Mouse (Mus musculus): ENCODE results near the gene Fam49a. TPM values are rescaled to one million over a fixed set of nuclear protein-coding genes. Genes with fewer than 3 reads are reported as not detected.

Gene Fam49a
- polyA plus RNA-seq, 1 experiment from 2014 or later, result 66.3 TPM

DNA sequence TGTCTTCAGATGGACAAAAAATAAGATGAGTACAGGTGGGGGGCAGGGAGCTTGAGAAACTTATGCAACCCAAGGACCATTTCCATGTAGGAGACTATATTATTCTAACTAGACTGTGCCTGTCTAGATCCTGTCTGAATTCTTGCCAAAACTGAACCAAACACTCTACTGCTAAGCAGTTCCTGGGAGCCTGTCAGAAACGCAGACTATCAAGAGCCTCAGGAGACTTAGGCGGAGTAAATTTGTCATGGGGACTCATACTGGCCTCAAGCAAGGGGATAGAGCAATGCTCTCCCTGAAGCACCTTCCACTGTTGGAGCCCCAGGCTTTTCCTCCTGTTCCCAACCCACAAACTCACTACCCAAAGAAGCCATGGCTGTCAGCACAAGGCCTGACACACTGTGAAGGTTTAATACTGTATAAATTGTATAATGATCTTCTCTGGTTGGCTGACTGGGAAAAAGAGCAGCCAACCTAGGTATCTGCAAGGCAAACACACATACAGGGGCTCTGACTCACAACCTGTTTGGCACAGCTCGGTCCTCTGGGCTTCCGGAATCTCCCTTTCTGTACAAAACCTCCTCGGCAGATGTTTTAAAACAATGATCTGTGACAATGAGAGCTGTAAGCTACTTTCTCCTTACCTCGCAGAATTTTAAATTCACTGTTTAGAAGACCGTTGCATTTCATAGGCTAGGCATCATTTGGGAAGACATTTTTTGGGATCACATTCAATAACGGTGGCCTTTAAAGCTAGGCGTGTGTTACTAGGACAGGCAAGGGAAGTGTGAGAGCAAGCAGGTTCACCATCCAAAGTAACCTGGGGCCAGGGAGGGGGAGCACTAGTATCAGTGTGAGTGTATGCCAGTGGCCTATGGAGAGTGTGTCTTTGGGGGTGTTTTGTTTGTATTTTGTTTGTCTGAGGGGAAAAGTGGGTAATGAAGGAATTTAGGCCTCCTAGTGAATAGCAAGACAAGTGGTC, 669 bp upstream of the Fam49a start:
- no peak overlapping the region for H3K27ac ChIP-seq
- 0 out of 2 replicates have a peak, but pooled peaks cover 2% of the 10 kb centered on the region for H3K27me3 ChIP-seq (ENCODE audit: control insufficient read depth, insufficient read depth, low read length)
- H3K36me3 ChIP-seq (replicated peaks; ENCODE audit: control insufficient read depth, insufficient read depth), result no peaks in the 10 kb centered on the region
- H3K4me1 ChIP-seq (replicated peaks; ENCODE audit: control insufficient read depth, insufficient read depth, low read length), result peaks cover 42% of the 10 kb centered on the region
- peak overlapping the region; percentile 80 for H3K4me2 ChIP-seq (replicated peaks)
- 65% methylated on average over 9 of the region's 9 CpGs for WGBS
- DNase-seq (ENCODE audit: low spot score), result no peak
- no peaks in the 10 kb centered on the region for H3K9me3 ChIP-seq (ENCODE audit: control insufficient read depth, low read length)
- H3K9ac ChIP-seq, result peak overlapping the region; percentile 93
- H3K4me3 ChIP-seq (replicated peaks; ENCODE audit: low read length), result peak overlapping the region; percentile 82
- ATAC-seq (ENCODE audit: low FRiP score), result peak; percentile 3; the same call in 1 of the 2 replicates

DNA sequence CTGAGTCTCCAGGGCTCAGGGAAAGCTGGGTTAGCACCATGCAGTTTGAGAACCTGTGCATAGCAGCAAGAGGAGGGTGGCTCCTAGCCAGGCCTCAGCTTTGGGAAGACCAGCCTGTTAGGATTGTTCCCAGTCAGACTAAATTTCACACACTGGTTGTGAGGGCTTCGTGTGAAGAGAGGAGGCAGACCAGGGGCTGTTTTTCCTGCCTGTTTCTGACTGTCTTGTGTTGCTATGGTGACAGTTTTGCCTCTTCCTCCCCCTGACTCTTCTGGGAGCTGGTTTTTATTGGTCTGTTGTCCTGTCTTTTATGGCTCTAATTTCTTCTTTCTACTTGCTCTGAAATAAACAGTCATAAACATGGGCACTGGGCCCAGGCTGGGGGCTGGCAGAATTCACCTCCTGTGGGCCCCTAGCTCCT, 1.4 kb downstream of the Fam49a start:
- peaks cover 48% of the 10 kb centered on the region for H3K4me1 ChIP-seq (replicated peaks; ENCODE audit: control insufficient read depth, insufficient read depth, low read length)

DNA sequence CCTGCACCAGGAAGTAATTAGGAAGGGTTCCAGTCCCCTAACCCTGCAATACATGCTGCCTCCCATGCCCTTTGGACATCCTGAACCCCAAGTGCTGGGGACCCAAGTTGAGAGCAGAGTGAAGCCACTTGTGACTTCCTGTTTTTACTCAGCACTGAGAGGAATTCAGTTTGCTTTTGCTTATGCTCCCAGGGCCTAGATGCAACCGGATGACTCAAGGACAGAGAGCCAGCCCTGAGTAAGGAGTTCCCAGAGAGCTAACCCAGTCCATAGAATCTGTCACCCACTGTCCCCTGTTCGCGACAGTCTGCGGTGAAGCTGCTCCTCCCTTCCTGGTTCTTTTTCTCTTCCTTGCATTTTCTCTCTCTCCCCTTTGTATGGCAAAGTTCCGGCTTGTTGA, 2.2 kb downstream of the Fam49a start:
- no peak for DNase-seq (ENCODE audit: low spot score)
- H3K9ac ChIP-seq, result peak overlapping the region; percentile 93; the same call in 1 of the 2 replicates

More for the DNA sequence above, 1.4 kb downstream of the Fam49a start:
- Histone ChIP-seq H3K4me3 (replicated peaks; ENCODE audit: low read length) (peak overlapping the region; percentile 82), H3K27me3 (ENCODE audit: control insufficient read depth, insufficient read depth, low read length) (0 out of 2 replicates have a peak, but pooled peaks cover 2% of the 10 kb centered on the region), H3K9ac (peak overlapping the region; percentile 93; the same call in 1 of the 2 replicates), H3K27ac (peak overlapping the region; percentile 49; the same call in 1 of the 2 replicates), H3K36me3 (replicated peaks; ENCODE audit: control insufficient read depth, insufficient read depth) (no peaks in the 10 kb centered on the region), H3K9me3 (ENCODE audit: control insufficient read depth, low read length) (no peaks in the 10 kb centered on the region), H3K4me2 (replicated peaks) (peak overlapping the region; percentile 80)
- DNase-seq (ENCODE audit: low spot score) (peak; percentile 35), ATAC-seq (ENCODE audit: low FRiP score) (peak; percentile 34; the same call in 1 of the 2 replicates)
- 0% methylated on average over 1 of the region's 1 CpGs for WGBS

DNA sequence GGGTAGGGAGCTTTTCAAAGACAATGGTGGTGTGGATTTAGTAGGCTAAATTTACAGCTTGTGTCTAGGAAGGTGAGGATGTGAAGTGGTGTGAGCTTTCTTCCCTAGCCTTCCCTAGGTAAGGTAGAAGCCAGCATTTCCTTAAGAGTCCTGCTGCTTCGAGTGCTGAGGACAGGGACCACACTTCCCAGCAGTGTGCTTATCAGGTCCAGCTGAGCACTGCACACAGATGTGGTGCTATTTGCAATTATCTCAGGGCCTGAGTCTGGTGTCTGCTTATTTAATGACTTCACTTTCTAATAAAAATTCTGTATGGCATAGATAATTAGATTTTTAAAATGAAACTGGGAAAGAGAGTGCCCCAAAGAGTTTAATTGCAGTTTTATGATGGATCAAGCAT, 4.6 kb downstream of the Fam49a start:
- no peaks in the 10 kb centered on the region for H3K9me3 ChIP-seq (ENCODE audit: control insufficient read depth, low read length)
- no peak overlapping the region for H3K4me3 ChIP-seq (replicated peaks; ENCODE audit: low read length)
- no peaks in the 10 kb centered on the region for H3K27me3 ChIP-seq (ENCODE audit: control insufficient read depth, insufficient read depth, low read length)
- 55% methylated on average over 1 of the region's 1 CpGs for WGBS
- no peak for ATAC-seq (ENCODE audit: low FRiP score)
- no peak overlapping the region for H3K27ac ChIP-seq
- H3K36me3 ChIP-seq (replicated peaks; ENCODE audit: control insufficient read depth, insufficient read depth), result no peaks in the 10 kb centered on the region
- no peak overlapping the region for H3K4me2 ChIP-seq (replicated peaks)
- H3K9ac ChIP-seq, result no peak overlapping the region
- H3K4me1 ChIP-seq (replicated peaks; ENCODE audit: control insufficient read depth, insufficient read depth, low read length), result peaks cover 41% of the 10 kb centered on the region
- DNase-seq (ENCODE audit: low spot score), result no peak

More for the DNA sequence above, 2.2 kb downstream of the Fam49a start:
- H3K27ac ChIP-seq, result no peak overlapping the region; the same call in 1 of the 2 replicates
- no peak for ATAC-seq (ENCODE audit: low FRiP score)
- peak overlapping the region; percentile 82; the same call in 1 of the 2 replicates for H3K4me3 ChIP-seq (replicated peaks; ENCODE audit: low read length)
- peak overlapping the region; percentile 80 for H3K4me2 ChIP-seq (replicated peaks)
- 0 out of 2 replicates have a peak, but pooled peaks cover 2% of the 10 kb centered on the region for H3K27me3 ChIP-seq (ENCODE audit: control insufficient read depth, insufficient read depth, low read length)
- peaks cover 48% of the 10 kb centered on the region for H3K4me1 ChIP-seq (replicated peaks; ENCODE audit: control insufficient read depth, insufficient read depth, low read length)
- H3K36me3 ChIP-seq (replicated peaks; ENCODE audit: control insufficient read depth, insufficient read depth), result no peaks in the 10 kb centered on the region
- no peaks in the 10 kb centered on the region for H3K9me3 ChIP-seq (ENCODE audit: control insufficient read depth, low read length)
- 77% methylated on average over 5 of the region's 5 CpGs for WGBS

DNA sequence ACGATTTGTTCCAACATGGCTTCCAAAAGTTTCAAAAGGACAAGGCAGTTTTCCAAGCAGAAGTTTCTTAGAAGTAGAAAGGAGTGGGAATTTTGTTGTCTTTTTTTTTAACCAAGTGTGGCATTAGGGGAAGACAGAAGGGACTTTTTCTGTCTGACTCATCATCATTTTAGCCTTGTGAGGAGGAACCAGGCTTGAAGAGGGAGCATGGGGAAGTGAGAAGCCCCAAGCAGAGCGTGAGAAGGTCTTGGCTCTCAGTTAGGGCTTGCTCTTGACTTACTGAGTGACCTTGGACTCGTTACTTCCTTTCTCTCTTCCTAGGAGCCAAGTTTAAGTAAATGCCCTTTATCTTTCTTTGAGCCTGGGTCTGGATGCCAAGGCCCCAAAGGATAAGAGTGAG, 8.6 kb downstream of the Fam49a start:
- no peaks in the 10 kb centered on the region for H3K9me3 ChIP-seq (ENCODE audit: control insufficient read depth, low read length)
- H3K4me3 ChIP-seq (replicated peaks; ENCODE audit: low read length), result no peak overlapping the region
- H3K9ac ChIP-seq, result no peak overlapping the region
- no peaks in the 10 kb centered on the region for H3K36me3 ChIP-seq (replicated peaks; ENCODE audit: control insufficient read depth, insufficient read depth)
- WGBS, result 82% methylated on average over 3 of the region's 3 CpGs
- H3K4me1 ChIP-seq (replicated peaks; ENCODE audit: control insufficient read depth, insufficient read depth, low read length), result peaks cover 16% of the 10 kb centered on the region; the same call in 1 of the 2 replicates
- no peaks in the 10 kb centered on the region for H3K27me3 ChIP-seq (ENCODE audit: control insufficient read depth, insufficient read depth, low read length)
- H3K4me2 ChIP-seq (replicated peaks), result no peak overlapping the region
- no peak for DNase-seq (ENCODE audit: low spot score)
- H3K27ac ChIP-seq, result no peak overlapping the region
- no peak for ATAC-seq (ENCODE audit: low FRiP score)

DNA sequence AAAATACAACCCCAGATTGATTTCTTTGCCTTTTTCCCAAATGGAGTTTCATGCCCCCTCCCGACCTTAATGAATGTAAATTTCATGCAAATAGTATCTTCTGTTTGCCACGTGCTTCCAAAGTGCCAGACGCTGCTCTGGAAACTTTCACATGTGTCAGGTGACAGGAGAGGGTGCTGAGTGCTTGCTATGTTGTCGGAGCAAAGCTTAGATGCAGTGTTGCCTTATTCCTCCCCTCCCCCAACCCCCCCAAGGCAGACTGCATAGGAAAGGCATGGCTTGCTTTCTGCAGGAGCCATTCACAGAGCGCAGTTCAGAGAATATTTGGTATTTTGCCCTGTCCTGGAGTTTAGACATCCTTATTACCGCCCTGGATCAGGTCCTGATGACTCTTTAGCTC, 12.2 kb downstream of the Fam49a start:
- Histone ChIP-seq H3K9ac (no peak overlapping the region), H3K4me2 (replicated peaks) (no peak overlapping the region), H3K4me3 (replicated peaks; ENCODE audit: low read length) (no peak overlapping the region), H3K4me1 (replicated peaks; ENCODE audit: control insufficient read depth, insufficient read depth, low read length) (0 out of 2 replicates have a peak, but pooled peaks cover 4% of the 10 kb centered on the region), H3K27ac (no peak overlapping the region), H3K9me3 (ENCODE audit: control insufficient read depth, low read length) (no peaks in the 10 kb centered on the region), H3K36me3 (replicated peaks; ENCODE audit: control insufficient read depth, insufficient read depth) (no peaks in the 10 kb centered on the region; the same call in 1 of the 2 replicates), H3K27me3 (ENCODE audit: control insufficient read depth, insufficient read depth, low read length) (no peaks in the 10 kb centered on the region)
- DNase-seq (ENCODE audit: low spot score), result no peak
- 30% methylated on average over 6 of the region's 6 CpGs for WGBS
- ATAC-seq (ENCODE audit: low FRiP score), result no peak

DNA sequence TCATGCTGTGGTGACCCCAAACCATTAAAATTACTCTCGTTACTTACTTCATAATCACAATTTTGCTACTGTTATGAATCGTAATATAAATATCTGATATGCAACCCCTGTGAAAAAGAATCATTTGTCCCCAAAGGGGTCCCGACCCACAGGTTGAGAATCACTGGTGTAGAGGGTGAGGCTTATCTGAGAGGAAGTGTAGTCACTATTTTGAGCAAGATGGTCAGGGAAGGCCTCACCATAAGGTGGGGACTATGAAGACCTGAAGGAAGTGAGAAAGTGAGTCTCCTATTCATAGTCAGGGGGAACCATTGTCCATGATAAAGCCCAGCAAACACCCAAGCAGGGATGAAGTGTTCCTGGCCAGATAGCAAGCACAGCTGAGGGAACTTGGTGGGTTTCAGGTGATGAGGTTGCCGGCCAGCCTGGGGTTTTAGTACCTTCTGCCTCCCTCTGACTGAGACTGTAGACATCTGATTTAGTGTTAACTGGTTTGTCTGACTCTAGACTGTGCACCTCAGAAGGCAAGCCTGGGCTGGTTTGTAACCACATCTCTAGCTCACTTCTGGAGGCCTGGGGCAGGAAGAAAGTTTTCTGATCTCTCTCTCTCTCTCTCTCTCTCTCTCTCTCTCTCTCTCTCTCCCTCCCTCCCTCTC, 13.3 kb downstream of the Fam49a start:
- Histone ChIP-seq H3K4me2 (replicated peaks) (no peak overlapping the region), H3K4me3 (replicated peaks; ENCODE audit: low read length) (no peak overlapping the region)
- no peak for ATAC-seq (ENCODE audit: low FRiP score)

DNA sequence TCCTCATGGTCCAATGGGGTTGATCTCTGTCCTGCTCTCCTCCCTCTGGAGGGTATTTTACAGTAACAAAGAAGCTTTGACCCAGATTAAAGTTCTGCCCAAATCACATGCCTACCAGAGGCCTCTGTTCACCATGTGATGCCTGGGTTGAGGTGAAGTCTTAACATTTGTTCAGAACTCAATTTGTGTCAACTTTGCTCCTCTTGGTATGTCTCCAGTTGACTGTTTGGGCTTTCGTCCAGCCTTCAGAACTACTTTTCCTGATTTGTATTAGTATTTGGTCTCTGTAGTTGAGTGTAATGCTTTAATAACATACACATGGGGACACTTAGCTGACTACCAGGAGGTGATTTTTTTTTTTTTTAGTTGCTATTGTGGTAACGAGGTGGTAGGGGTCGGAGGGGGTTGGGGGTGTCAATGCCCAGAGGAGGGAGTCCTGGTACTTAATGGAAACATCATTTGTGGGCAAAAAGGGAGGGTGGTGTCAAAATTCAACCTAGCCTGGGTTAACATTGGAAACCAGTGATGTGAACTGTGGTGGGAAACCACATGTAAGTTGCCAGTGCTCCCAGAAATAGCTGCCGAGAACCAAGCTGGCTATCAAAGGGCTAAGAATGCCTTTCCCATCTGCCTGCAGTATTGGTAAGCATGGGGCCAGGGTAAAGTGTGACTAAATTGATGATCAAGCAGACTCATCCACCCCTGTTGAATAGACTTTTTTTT, 16.0 kb downstream of the Fam49a start:
- H3K36me3 ChIP-seq (replicated peaks; ENCODE audit: control insufficient read depth, insufficient read depth), result no peaks in the 10 kb centered on the region; the same call in 1 of the 2 replicates
- H3K27me3 ChIP-seq (ENCODE audit: control insufficient read depth, insufficient read depth, low read length), result no peaks in the 10 kb centered on the region
- 0 out of 2 replicates have a peak, but pooled peaks cover 4% of the 10 kb centered on the region for H3K4me1 ChIP-seq (replicated peaks; ENCODE audit: control insufficient read depth, insufficient read depth, low read length)
- no peak overlapping the region for H3K9ac ChIP-seq
- H3K4me2 ChIP-seq (replicated peaks), result no peak overlapping the region
- H3K9me3 ChIP-seq (ENCODE audit: control insufficient read depth, low read length), result no peaks in the 10 kb centered on the region
- no peak for DNase-seq (ENCODE audit: low spot score)
- no peak overlapping the region for H3K27ac ChIP-seq
- WGBS, result 68% methylated on average over 4 of the region's 4 CpGs
- no peak overlapping the region for H3K4me3 ChIP-seq (replicated peaks; ENCODE audit: low read length)
- ATAC-seq (ENCODE audit: low FRiP score), result no peak

More for the DNA sequence above, 13.3 kb downstream of the Fam49a start:
- no peaks in the 10 kb centered on the region for H3K27me3 ChIP-seq (ENCODE audit: control insufficient read depth, insufficient read depth, low read length)
- WGBS, result 91% methylated on average over 4 of the region's 4 CpGs
- DNase-seq (ENCODE audit: low spot score), result no peak
- no peaks in the 10 kb centered on the region for H3K9me3 ChIP-seq (ENCODE audit: control insufficient read depth, low read length)
- H3K4me1 ChIP-seq (replicated peaks; ENCODE audit: control insufficient read depth, insufficient read depth, low read length), result 0 out of 2 replicates have a peak, but pooled peaks cover 4% of the 10 kb centered on the region
- no peak overlapping the region for H3K9ac ChIP-seq
- H3K27ac ChIP-seq, result no peak overlapping the region
- no peaks in the 10 kb centered on the region; the same call in 1 of the 2 replicates for H3K36me3 ChIP-seq (replicated peaks; ENCODE audit: control insufficient read depth, insufficient read depth)
